7 mouse cellular contexts compared by ENCODE assay signal in genomic region chr19:53313684-53314443, GRCm38 (mm10). TPM values are rescaled to one million over a fixed set of nuclear protein-coding genes. Genes with fewer than 3 reads are reported as not detected.
A peak's percentile ranks its signal among the peaks of the same experiment; 100 is the strongest.
DNase-seq lines count a peak whose midpoint lies in the region; ATAC-seq and TF ChIP-seq lines count a peak whose summit lies in the region.

No protein-coding gene starts in this region.

- peak; percentile 78 for ATAC-seq in intestine, postnatal 0 days
- peak; percentile 73 for ATAC-seq in midbrain, embryonic 12.5 days (ENCODE audit: low FRiP score, low read depth)

- peaks cover 45% of the 10 kb centered on the region for H3K4me1 ChIP-seq in embryonic facial prominence, embryonic 10.5 days
- H3K4me1 ChIP-seq in intestine, postnatal 0 days (replicated peaks; ENCODE audit: control insufficient read depth, insufficient read depth, low read length) = peaks cover 11% of the 10 kb centered on the region
- H3K4me1 ChIP-seq in midbrain, embryonic 12.5 days = peaks cover 33% of the 10 kb centered on the region
- H3K4me1 ChIP-seq in small intestine, adult 2 months (ENCODE audit: control insufficient read depth, insufficient read depth, insufficient read length, low read length) = peaks cover 25% of the 10 kb centered on the region

- H3K4me2 ChIP-seq in intestine, postnatal 0 days (replicated peaks; ENCODE audit: low read depth) = peak overlapping the region; percentile 94
- peak overlapping the region; percentile 95 for H3K4me2 ChIP-seq in midbrain, embryonic 12.5 days (replicated peaks)

- TF ChIP-seq POLR2A in small intestine, adult 2 months (IDR thresholded peaks at IDR 0.05; ENCODE audit: low read depth, low read length) = no peak; the same call in 1 of the 2 replicates

- H3K27ac ChIP-seq in embryonic facial prominence, embryonic 10.5 days (replicated peaks) = peak overlapping the region; percentile 93
- peak overlapping the region; percentile 94 for H3K27ac ChIP-seq in intestine, postnatal 0 days (ENCODE audit: low read depth, low read length)
- peak overlapping the region; percentile 95 for H3K27ac ChIP-seq in midbrain, embryonic 12.5 days (replicated peaks)
- H3K27ac ChIP-seq in small intestine, adult 2 months (ENCODE audit: insufficient read depth, low read depth, low read length) = peak overlapping the region; percentile 81

- peak; percentile 100 for DNase-seq in adrenal gland, postnatal 10 days
- peak; percentile 99 for DNase-seq in embryonic facial prominence, embryonic 10.5 days (ENCODE audit: low spot score)
- DNase-seq in gonadal fat pad, adult 2 months (ENCODE audit: low read depth) = peak; percentile 89
- DNase-seq in left cerebral cortex, postnatal 4 days = peak; percentile 99

- H3K36me3 ChIP-seq in embryonic facial prominence, embryonic 10.5 days (replicated peaks) = no peaks in the 10 kb centered on the region
- H3K36me3 ChIP-seq in intestine, postnatal 0 days (ENCODE audit: control insufficient read depth, insufficient read depth) = no peaks in the 10 kb centered on the region
- no peaks in the 10 kb centered on the region for H3K36me3 ChIP-seq in midbrain, embryonic 12.5 days
- H3K36me3 ChIP-seq in small intestine, adult 2 months (ENCODE audit: control insufficient read depth, insufficient read depth, low read length) = no peaks in the 10 kb centered on the region

- peak overlapping the region; percentile 89 for H3K4me3 ChIP-seq in embryonic facial prominence, embryonic 10.5 days
- peak overlapping the region; percentile 83 for H3K4me3 ChIP-seq in intestine, postnatal 0 days (ENCODE audit: low read depth, low read length)
- peak overlapping the region; percentile 95 for H3K4me3 ChIP-seq in midbrain, embryonic 12.5 days
- H3K4me3 ChIP-seq in small intestine, adult 2 months (ENCODE audit: low read depth, low read length) = peak overlapping the region; percentile 99

- under 1% methylated on average over 52 of the region's 52 CpGs for WGBS in embryonic facial prominence, embryonic 10.5 days
- WGBS in intestine, postnatal 0 days = under 1% methylated on average over 52 of the region's 52 CpGs
- under 1% methylated on average over 52 of the region's 52 CpGs for WGBS in midbrain, embryonic 12.5 days
- WGBS in small intestine, adult 2 months = under 1% methylated on average over 52 of the region's 52 CpGs

- H3K9ac ChIP-seq in intestine, postnatal 0 days (ENCODE audit: low read depth, low read length) = peak overlapping the region; percentile 92
- H3K9ac ChIP-seq in midbrain, embryonic 12.5 days (replicated peaks) = peak overlapping the region; percentile 95

- no peak for TF ChIP-seq CTCF in intestine, postnatal 0 days (IDR thresholded peaks at IDR 0.05; ENCODE audit: low read depth)
- TF ChIP-seq CTCF in small intestine, adult 2 months (IDR thresholded peaks at IDR 0.05; ENCODE audit: extremely low read depth, insufficient read length, insufficient replicate concordance, low read depth, low read length) = no peak

- no peaks in the 10 kb centered on the region for H3K27me3 ChIP-seq in embryonic facial prominence, embryonic 10.5 days (replicated peaks; ENCODE audit: low read depth, poor library complexity, severe bottlenecking)
- no peaks in the 10 kb centered on the region for H3K27me3 ChIP-seq in intestine, postnatal 0 days (replicated peaks; ENCODE audit: control insufficient read depth, insufficient read depth, low read length)
- H3K27me3 ChIP-seq in midbrain, embryonic 12.5 days = no peaks in the 10 kb centered on the region
- H3K27me3 ChIP-seq in small intestine, adult 2 months (ENCODE audit: control insufficient read depth, insufficient read depth, low read length) = no peaks in the 10 kb centered on the region

- intact Hi-C loops in left cerebral cortex, postnatal 4 days (cut with DNase I) = loop anchor here (5.0 kb wide), 1 partner anchor 53 kb away; no protein-coding TSS in a partner anchor

- no peaks in the 10 kb centered on the region for H3K9me3 ChIP-seq in embryonic facial prominence, embryonic 10.5 days
- H3K9me3 ChIP-seq in intestine, postnatal 0 days (ENCODE audit: control insufficient read depth) = no peaks in the 10 kb centered on the region
- no peaks in the 10 kb centered on the region for H3K9me3 ChIP-seq in midbrain, embryonic 12.5 days

RNA-seq across cellular contexts. Expression of gene Mxi1, which starts 3.5 kb away (rescaled TPM):
- total RNA-seq in adrenal gland, postnatal 10 days (2021) = 10 to 100 TPM; 31.0 to 31.7 TPM
- 29.2 and 33.0 TPM in 2 replicates for polyA plus RNA-seq in embryonic facial prominence, embryonic 10.5 days (2016; fragmentation: Nextera tagmentation; extraction: Ambion mirVana)
- polyA plus RNA-seq in gonadal fat pad, adult 2 months (2012; rRNA removed) = 20.4 and 26.4 TPM in 2 replicates
- 58.9 and 64.0 TPM in 2 replicates for polyA plus RNA-seq in intestine, postnatal 0 days (2015; fragmentation: Nextera tagmentation; extraction: Ambion mirVana)
- total RNA-seq in left cerebral cortex, postnatal 4 days (2021) = 10 to 100 TPM; 32.5 to 34.7 TPM
- polyA plus RNA-seq in midbrain, embryonic 12.5 days (2016; fragmentation: Nextera tagmentation; extraction: Ambion mirVana) = 71.3 and 77.8 TPM in 2 replicates
- 30.7 and 66.0 TPM in 2 replicates for polyA plus RNA-seq in small intestine, adult 2 months (2012; rRNA removed)

RNA-seq across cellular contexts. Expression of gene Gm10197, which starts 57.7 kb away (rescaled TPM):
- not detected for total RNA-seq in adrenal gland, postnatal 10 days (2021)
- polyA plus RNA-seq in embryonic facial prominence, embryonic 10.5 days (2016; fragmentation: Nextera tagmentation; extraction: Ambion mirVana) = 2.0 and 3.6 TPM in 2 replicates
- not detected in 2 replicates for polyA plus RNA-seq in gonadal fat pad, adult 2 months (2012; rRNA removed)
- not detected in 2 replicates for polyA plus RNA-seq in intestine, postnatal 0 days (2015; fragmentation: Nextera tagmentation; extraction: Ambion mirVana)
- total RNA-seq in left cerebral cortex, postnatal 4 days (2021) = not detected
- polyA plus RNA-seq in midbrain, embryonic 12.5 days (2016; fragmentation: Nextera tagmentation; extraction: Ambion mirVana) = not detected in 2 replicates
- polyA plus RNA-seq in small intestine, adult 2 months (2012; rRNA removed) = not detected in 2 replicates

Comparison
In these comparisons a context has a peak if more than half of its experiments do, and no peak if none do; other contexts are left out.
1. Peak in every context shown above with its lines: DNase-seq, ATAC-seq, H3K4me3 ChIP-seq and H3K27ac ChIP-seq.